Comparison of ENCODE assay signal across 21 mouse cellular contexts in the genomic region with DNA sequence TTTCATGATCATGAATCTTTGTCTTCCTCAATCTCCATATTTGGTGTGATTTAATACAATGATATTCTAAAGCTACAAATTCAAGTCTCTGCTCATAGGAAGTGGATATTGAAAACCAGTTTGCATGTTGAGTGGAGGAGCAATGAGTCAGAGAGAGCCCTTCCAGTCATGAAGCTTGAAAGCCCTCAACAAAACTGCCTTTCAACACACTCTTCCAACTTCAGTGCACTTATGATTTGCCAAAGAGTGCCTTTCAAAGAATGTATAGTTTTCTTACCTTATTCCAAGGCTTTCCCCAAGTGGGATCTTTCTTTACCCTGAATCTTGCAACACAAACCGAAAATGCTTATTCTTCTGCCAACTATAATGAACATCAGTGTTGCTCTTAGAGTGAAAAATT.
"Had no signal": no experiment of that assay in that cellular context is flagged by ENCODE, and none has a peak within 500 bp of the region (broad histone marks: within the 10 kb centered on the region; RNA-seq: fewer than 3 reads in every experiment).

No protein-coding gene starts in this region.

- H3K27ac ChIP-seq: intestine, embryonic 15.5 days; kidney, embryonic 15.5 days; layer of hippocampus, adult 2 months; left cerebral cortex, adult 2 months; liver, embryonic 13.5 days; macrophage; midbrain, embryonic 12.5 days; midbrain, embryonic 15.5 days; neural tube, embryonic 12.5 days; neural tube, embryonic 15.5 days had no signal

- H3K4me2 ChIP-seq: intestine, embryonic 15.5 days; kidney, embryonic 15.5 days; liver, embryonic 13.5 days; midbrain, embryonic 12.5 days; midbrain, embryonic 15.5 days; neural tube, embryonic 12.5 days; neural tube, embryonic 15.5 days had no signal

- H3K27me3 ChIP-seq: intestine, embryonic 15.5 days; kidney, embryonic 15.5 days; liver, embryonic 13.5 days; midbrain, embryonic 12.5 days; midbrain, embryonic 15.5 days; neural tube, embryonic 12.5 days; neural tube, embryonic 15.5 days had no signal

- DNase-seq: kidney, adult 11 months; kidney, adult 8-10 months; kidney, postnatal 10 days; layer of hippocampus, adult 9-11 months; liver, embryonic 13.5 days; lung, adult 2 months; lung, postnatal 14 days; retina, postnatal 1 day; right cerebral cortex, postnatal 25 days; spleen, adult 18-20 months; thymus, adult 18-20 months; thymus, postnatal 36 days had no signal

- ATAC-seq: intestine, embryonic 15.5 days; midbrain, embryonic 15.5 days had no signal

- H3K9me3 ChIP-seq: intestine, embryonic 15.5 days; kidney, embryonic 15.5 days; liver, embryonic 13.5 days; midbrain, embryonic 12.5 days; midbrain, embryonic 15.5 days; neural tube, embryonic 12.5 days; neural tube, embryonic 15.5 days had no signal

- H3K9ac ChIP-seq: intestine, embryonic 15.5 days; kidney, embryonic 15.5 days; liver, embryonic 13.5 days; midbrain, embryonic 12.5 days; midbrain, embryonic 15.5 days; neural tube, embryonic 12.5 days; neural tube, embryonic 15.5 days had no signal

- H3K4me1 ChIP-seq: intestine, embryonic 15.5 days; kidney, embryonic 15.5 days; liver, embryonic 13.5 days; midbrain, embryonic 15.5 days; neural tube, embryonic 12.5 days had no signal

- H3K36me3 ChIP-seq: intestine, embryonic 15.5 days; kidney, embryonic 15.5 days; liver, embryonic 13.5 days; midbrain, embryonic 12.5 days; midbrain, embryonic 15.5 days; neural tube, embryonic 12.5 days; neural tube, embryonic 15.5 days had no signal

- H3K4me3 ChIP-seq: intestine, embryonic 15.5 days; kidney, embryonic 15.5 days; layer of hippocampus, adult 2 months; left cerebral cortex, adult 2 months; liver, embryonic 13.5 days; midbrain, embryonic 12.5 days; midbrain, embryonic 15.5 days; neural tube, embryonic 12.5 days; neural tube, embryonic 15.5 days had no signal
